Mouse (Mus musculus): ENCODE results near the gene Foxp1. TPM values are rescaled to one million over a fixed set of nuclear protein-coding genes. Genes with fewer than 3 reads are reported as not detected.
A peak's percentile ranks its signal among the peaks of the same experiment; 100 is the strongest.

Gene Foxp1
- polyA plus RNA-seq, 1 experiment, result 68.1 TPM

- TF ChIP-seq CTCF (IDR thresholded peaks at IDR 0.05; ENCODE audit: borderline replicate concordance, extremely low read depth, insufficient read depth, insufficient read length), result no peak
- TF ChIP-seq POLR2A (IDR thresholded peaks at IDR 0.05; ENCODE audit: borderline replicate concordance, extremely low read depth, insufficient read depth, insufficient read length, poor library complexity, severe bottlenecking), result no peak
- DNase-seq (ENCODE audit: low read depth), result no peak
These were observed 172.4 kb downstream of the Foxp1 start for GRCm38 (mm10) chr6:99350156-99350555.

- DNase-seq (ENCODE audit: low read depth), result peak; percentile 68
- TF ChIP-seq CTCF (IDR thresholded peaks at IDR 0.05; ENCODE audit: borderline replicate concordance, extremely low read depth, insufficient read depth, insufficient read length) (no peak), POLR2A (IDR thresholded peaks at IDR 0.05; ENCODE audit: borderline replicate concordance, extremely low read depth, insufficient read depth, insufficient read length, poor library complexity, severe bottlenecking) (no peak)
These were observed 174.7 kb downstream of the Foxp1 start for GRCm38 (mm10) chr6:99347836-99348235.

- DNase-seq (ENCODE audit: low read depth), result no peak
- TF ChIP-seq POLR2A (IDR thresholded peaks at IDR 0.05; ENCODE audit: borderline replicate concordance, extremely low read depth, insufficient read depth, insufficient read length, poor library complexity, severe bottlenecking) (no peak), CTCF (IDR thresholded peaks at IDR 0.05; ENCODE audit: borderline replicate concordance, extremely low read depth, insufficient read depth, insufficient read length) (no peak)
These were observed 177.6 kb downstream of the Foxp1 start for GRCm38 (mm10) chr6:99344966-99345365.

- TF ChIP-seq CTCF (IDR thresholded peaks at IDR 0.05; ENCODE audit: borderline replicate concordance, extremely low read depth, insufficient read depth, insufficient read length), result no peak
- no peak for TF ChIP-seq POLR2A (IDR thresholded peaks at IDR 0.05; ENCODE audit: borderline replicate concordance, extremely low read depth, insufficient read depth, insufficient read length, poor library complexity, severe bottlenecking)
- no peak for DNase-seq (ENCODE audit: low read depth)
These were observed 178.2 kb downstream of the Foxp1 start for GRCm38 (mm10) chr6:99344357-99344756.

GRCm38 (mm10) chr6:99343815-99344214 lies 178.7 kb downstream of the Foxp1 start:
- TF ChIP-seq CTCF (IDR thresholded peaks at IDR 0.05; ENCODE audit: borderline replicate concordance, extremely low read depth, insufficient read depth, insufficient read length) (no peak), POLR2A (IDR thresholded peaks at IDR 0.05; ENCODE audit: borderline replicate concordance, extremely low read depth, insufficient read depth, insufficient read length, poor library complexity, severe bottlenecking) (no peak)
- DNase-seq (ENCODE audit: low read depth), result no peak

- no peak for DNase-seq (ENCODE audit: low read depth)
- TF ChIP-seq CTCF (IDR thresholded peaks at IDR 0.05; ENCODE audit: borderline replicate concordance, extremely low read depth, insufficient read depth, insufficient read length) (no peak), POLR2A (IDR thresholded peaks at IDR 0.05; ENCODE audit: borderline replicate concordance, extremely low read depth, insufficient read depth, insufficient read length, poor library complexity, severe bottlenecking) (no peak)
These were observed 180.1 kb downstream of the Foxp1 start for GRCm38 (mm10) chr6:99342416-99342815.

- DNase-seq (ENCODE audit: low read depth), result no peak
- TF ChIP-seq POLR2A (IDR thresholded peaks at IDR 0.05; ENCODE audit: borderline replicate concordance, extremely low read depth, insufficient read depth, insufficient read length, poor library complexity, severe bottlenecking) (no peak), CTCF (IDR thresholded peaks at IDR 0.05; ENCODE audit: borderline replicate concordance, extremely low read depth, insufficient read depth, insufficient read length) (no peak)
These were observed 181.6 kb downstream of the Foxp1 start for GRCm38 (mm10) chr6:99340902-99341301.

GRCm38 (mm10) chr6:99339986-99340721 lies 182.4 kb downstream of the Foxp1 start:
- DNase-seq (ENCODE audit: low read depth), result no peak
- TF ChIP-seq CTCF (IDR thresholded peaks at IDR 0.05; ENCODE audit: borderline replicate concordance, extremely low read depth, insufficient read depth, insufficient read length) (no peak), POLR2A (IDR thresholded peaks at IDR 0.05; ENCODE audit: borderline replicate concordance, extremely low read depth, insufficient read depth, insufficient read length, poor library complexity, severe bottlenecking) (no peak)

GRCm38 (mm10) chr6:99339343-99339620 lies 183.2 kb downstream of the Foxp1 start:
- DNase-seq (ENCODE audit: low read depth), result peak; percentile 32
- no peak for TF ChIP-seq CTCF (IDR thresholded peaks at IDR 0.05; ENCODE audit: borderline replicate concordance, extremely low read depth, insufficient read depth, insufficient read length)
- no peak for TF ChIP-seq POLR2A (IDR thresholded peaks at IDR 0.05; ENCODE audit: borderline replicate concordance, extremely low read depth, insufficient read depth, insufficient read length, poor library complexity, severe bottlenecking)

- DNase-seq (ENCODE audit: low read depth), result no peak
- TF ChIP-seq POLR2A (IDR thresholded peaks at IDR 0.05; ENCODE audit: borderline replicate concordance, extremely low read depth, insufficient read depth, insufficient read length, poor library complexity, severe bottlenecking) (no peak), CTCF (IDR thresholded peaks at IDR 0.05; ENCODE audit: borderline replicate concordance, extremely low read depth, insufficient read depth, insufficient read length) (no peak)
These were observed 183.8 kb downstream of the Foxp1 start for GRCm38 (mm10) chr6:99338593-99339342.

GRCm38 (mm10) chr6:99338174-99338573 lies 184.3 kb downstream of the Foxp1 start:
- no peak for DNase-seq (ENCODE audit: low read depth)
- no peak for TF ChIP-seq CTCF (IDR thresholded peaks at IDR 0.05; ENCODE audit: borderline replicate concordance, extremely low read depth, insufficient read depth, insufficient read length)

- peak; percentile 28 for DNase-seq (ENCODE audit: low read depth)
- TF ChIP-seq CTCF (IDR thresholded peaks at IDR 0.05; ENCODE audit: borderline replicate concordance, extremely low read depth, insufficient read depth, insufficient read length) (no peak), POLR2A (IDR thresholded peaks at IDR 0.05; ENCODE audit: borderline replicate concordance, extremely low read depth, insufficient read depth, insufficient read length, poor library complexity, severe bottlenecking) (no peak)
These were observed 184.9 kb downstream of the Foxp1 start for GRCm38 (mm10) chr6:99337575-99337974.

Measured in brain, embryonic 14.5 days (tissue).